Mouse (Mus musculus): ENCODE measurements at regions not wholly inside any gene's neighbourhood (a gene's known extent, or its start where the extent isn't known, plus 50 kb on each side); places are given as distances from the start of the nearest gene placed in this dataset.

DNA sequence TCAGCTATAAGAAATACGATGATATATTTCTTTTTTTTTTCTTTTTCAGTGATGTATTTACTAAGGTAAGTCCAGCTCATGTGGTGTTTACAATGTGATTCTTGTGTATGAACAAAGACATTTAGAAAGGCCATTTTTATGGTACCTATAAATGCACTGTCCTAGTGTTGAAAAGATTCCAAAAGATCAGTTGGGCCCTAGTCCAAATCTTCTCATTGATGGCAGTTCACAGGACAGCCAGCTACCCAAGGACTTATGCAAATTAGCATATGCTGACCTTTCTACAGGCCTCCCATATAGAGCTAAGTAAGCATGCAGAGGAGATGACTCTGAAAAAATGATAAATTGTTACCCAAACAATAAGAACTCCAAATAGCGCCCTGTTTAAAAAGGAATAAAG, 97.3 kb upstream of the Cd180 start:
- no peak for TF ChIP-seq CTCF (IDR thresholded peaks at IDR 0.05; ENCODE audit: borderline replicate concordance, insufficient read depth, low read depth, low read length)
- TF ChIP-seq POLR2A (IDR thresholded peaks at IDR 0.05; ENCODE audit: borderline replicate concordance, insufficient read depth, low read length) = no peak

Measured in cerebellum, adult 2 months (tissue).